Mouse (Mus musculus) brown adipose tissue, adult 24 weeks (tissue): ENCODE results near the gene Mrgprb5. TPM values are rescaled to one million over a fixed set of nuclear protein-coding genes. Genes with fewer than 3 reads are reported as not detected.
"Not testable (repeated sequence)": the region's sequence is repeated elsewhere in the genome, so short reads cannot be mapped to it uniquely, and the experiment has no call there.

Experiments used
- H3K27ac ChIP-seq: fragments of 200-500 bp; replicated peaks from 2 replicates; pipeline ENCODE4 v1.5.1; 2012; ENCODE audit warnings: low read depth, mild to moderate bottlenecking, low read length
- H3K4me1 ChIP-seq: fragments of 200-500 bp; 2 replicates; pipeline ENCODE4 v1.6.1; 2012; ENCODE audit warnings: low read length, mixed read lengths; ENCODE audit not compliant: control insufficient read depth, insufficient read depth, insufficient read length
- H3K4me3 ChIP-seq: fragments of 200-500 bp; 2 replicates; pipeline ENCODE4 v1.5.1; 2012; ENCODE audit warnings: low read depth, mild to moderate bottlenecking, low read length, moderate library complexity; ENCODE audit not compliant: insufficient read depth
- polyA plus RNA-seq: library from polyadenylated mRNA; stranded (reverse); fragments of >200 nt; gene quantifications from 2 replicates; pipeline ENCODE4 v1.2.4, GENCODE M21; 2012; ENCODE audit not compliant: missing spikeins, insufficient read depth, insufficient read length

The Mrgprb5 gene
- polyA plus RNA-seq, result not detected in 2 replicates

DNA sequence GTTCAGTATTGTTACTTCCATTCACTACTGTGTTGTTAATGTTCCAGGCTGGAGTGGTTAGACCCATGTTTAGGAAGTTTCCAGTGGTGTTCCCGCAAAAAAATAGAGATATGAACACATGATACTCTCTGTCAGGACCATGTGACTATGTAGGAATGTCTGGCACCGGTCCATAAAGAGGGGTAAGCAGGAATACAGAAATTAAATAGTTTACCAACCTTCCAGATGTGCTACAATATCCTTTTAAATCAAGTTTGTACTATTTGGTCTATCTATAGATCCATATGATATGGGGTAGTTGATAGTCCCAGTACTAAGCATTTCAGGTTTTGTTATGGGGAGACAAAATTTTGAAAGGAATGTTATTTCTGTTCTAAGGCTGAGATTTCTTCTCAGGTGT, at the start of gene Mrgprb5:
TSS of gene Mrgprb5 (minus strand) at position 101 of the 400 bp plus-strand sequence.
- no peak within 1 kb of the TSS for H3K27ac ChIP-seq
- H3K4me3 ChIP-seq, result no peak within 1 kb of the TSS
- no peaks in the 10 kb centered on the region for H3K4me1 ChIP-seq

DNA sequence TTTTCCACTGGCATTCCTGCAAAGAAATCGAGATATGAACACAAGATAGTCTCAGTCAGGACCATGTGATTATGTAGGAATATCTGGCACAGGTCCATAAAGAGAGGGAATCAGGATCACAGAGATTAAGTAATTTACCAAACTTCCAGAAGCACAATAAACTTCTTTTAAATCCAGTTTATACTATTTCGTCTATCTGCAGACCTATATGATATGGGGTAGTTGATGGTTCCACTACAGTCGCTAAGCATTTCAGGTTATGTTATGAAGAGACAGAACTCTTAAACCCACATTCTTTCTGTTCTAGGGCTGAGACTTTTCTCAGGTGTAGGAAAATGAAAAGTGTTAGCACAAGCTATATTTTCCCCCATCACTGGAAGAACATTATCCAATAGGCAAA, 30.4 kb upstream of the Mrgprb5 start, which contains the start of gene Mrgprb4:
TSS of gene Mrgprb4 (minus strand) at position 101 of the 400 bp plus-strand sequence.
- H3K4me1 ChIP-seq, result no peaks in the 10 kb centered on the region
- H3K4me3 ChIP-seq, result no peak within 1 kb of the TSS
- H3K27ac ChIP-seq, result no peak within 1 kb of the TSS

DNA sequence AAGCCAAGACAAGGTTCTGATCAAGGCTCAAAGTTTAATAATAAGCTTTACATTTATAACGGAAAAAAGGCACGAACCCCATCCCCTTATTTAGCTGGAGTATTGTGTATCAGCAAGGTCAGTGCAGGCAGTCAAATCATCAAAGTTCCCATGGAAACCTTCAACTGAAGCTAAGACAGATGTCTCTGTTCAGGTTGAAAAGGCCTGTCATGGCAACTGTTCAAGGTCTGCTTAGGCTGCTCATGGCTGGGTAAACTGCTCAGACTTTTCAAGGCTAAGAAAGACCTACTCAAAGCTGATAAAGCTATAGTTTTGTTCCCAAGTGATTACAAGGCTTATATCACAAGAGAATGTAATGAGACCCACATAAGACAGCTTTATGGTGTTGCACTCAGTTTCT, 1.3 kb downstream of the Mrgprb5 start:
- H3K4me3 ChIP-seq, result no peak overlapping the region
- H3K27ac ChIP-seq, result no peak overlapping the region
- H3K4me1 ChIP-seq, result no peaks in the 10 kb centered on the region

DNA sequence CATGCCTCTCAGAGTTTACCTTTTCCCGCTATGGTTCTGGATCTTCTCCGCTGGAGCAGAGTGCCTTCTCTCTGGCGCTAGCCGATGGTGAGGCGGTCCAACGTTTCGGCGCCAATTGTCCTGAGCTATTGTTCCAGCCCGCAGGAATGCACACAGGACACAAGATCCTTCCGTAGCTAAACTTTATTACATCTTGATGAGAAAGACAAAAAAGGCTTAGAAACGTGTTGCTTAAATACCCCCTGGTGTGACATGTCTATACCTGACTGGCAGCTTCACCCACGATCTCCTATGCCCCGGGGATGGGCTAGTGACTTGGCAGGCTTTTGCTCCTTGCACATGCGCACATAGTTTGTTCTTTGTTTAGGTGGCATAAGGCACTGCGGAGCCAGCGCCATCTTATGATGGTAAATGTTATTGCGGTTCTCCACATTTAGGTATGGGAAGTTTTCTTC, 30.5 kb downstream of the Mrgprb5 start:
- no peaks in the 10 kb centered on the region for H3K4me1 ChIP-seq
- H3K4me3 ChIP-seq, result peak overlapping the region; percentile 67
- no peak overlapping the region for H3K27ac ChIP-seq

DNA sequence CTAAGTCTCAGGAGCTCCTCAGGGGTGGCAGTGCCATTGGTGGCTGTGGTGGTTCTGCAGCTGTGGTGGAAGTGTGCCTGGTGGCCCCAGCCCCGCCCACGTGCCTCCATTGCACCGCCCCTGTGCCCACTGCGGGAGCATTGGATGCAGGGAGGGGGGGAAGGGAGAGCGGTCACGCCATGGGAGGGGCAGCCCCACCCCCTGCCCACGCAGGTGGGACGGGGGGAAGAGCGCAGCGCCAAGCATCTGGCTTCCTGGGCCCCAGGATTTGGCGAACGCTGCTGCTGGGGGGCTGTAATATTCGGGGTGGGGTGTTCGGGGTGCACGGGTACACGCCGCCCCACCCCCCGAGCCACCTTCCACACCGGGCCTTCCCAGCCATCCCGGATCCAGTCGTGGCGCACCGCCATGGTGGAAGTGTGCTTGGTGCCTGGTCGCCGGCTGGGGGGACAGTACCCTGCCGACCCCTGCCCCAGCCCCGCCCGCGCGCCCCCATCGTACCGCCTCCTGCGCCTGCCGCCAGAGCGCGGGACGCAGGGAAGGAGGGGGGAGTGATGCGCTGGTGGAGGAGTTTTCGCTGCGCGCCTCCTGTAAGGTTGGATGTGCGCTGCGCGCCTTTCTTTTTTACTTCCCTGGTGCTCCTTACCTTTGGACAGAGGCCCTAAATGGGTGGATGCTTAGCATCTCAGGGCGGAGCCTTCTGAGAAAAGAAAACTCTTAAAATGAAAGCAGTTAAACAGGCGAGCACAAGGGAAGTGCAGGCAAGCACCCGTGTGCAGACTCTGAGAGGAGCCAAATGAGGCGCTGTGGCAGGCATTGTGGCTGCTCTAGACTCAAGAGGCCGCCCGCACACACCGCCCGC, 31.4 kb downstream of the Mrgprb5 start:
- H3K4me3 ChIP-seq, result peak overlapping the region; percentile 67
- H3K4me1 ChIP-seq, result no peaks in the 10 kb centered on the region
- H3K27ac ChIP-seq, result no peak overlapping the region

DNA sequence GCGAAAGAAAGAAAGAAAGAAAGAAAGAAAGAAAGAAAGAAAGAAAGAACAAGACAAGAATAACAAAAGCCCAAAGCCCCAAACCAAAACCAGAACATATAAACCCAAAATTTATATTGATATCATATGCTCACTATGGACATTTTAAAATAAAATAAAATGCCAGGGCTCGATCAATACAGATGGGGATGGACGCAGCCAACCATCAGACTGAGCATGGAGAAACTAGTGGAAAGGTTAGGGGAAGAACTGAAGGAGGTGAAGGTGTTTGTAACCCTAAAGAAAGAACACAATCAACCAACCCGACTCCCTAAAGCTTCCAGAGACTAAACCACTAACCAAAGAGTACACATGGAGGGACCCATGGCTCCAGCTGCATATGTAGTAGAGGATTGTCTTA, 36.1 kb downstream of the Mrgprb5 start:
- H3K4me1 ChIP-seq, result no peaks in the 10 kb centered on the region
- H3K4me3 ChIP-seq, result no peak overlapping the region
- no peak overlapping the region for H3K27ac ChIP-seq

DNA sequence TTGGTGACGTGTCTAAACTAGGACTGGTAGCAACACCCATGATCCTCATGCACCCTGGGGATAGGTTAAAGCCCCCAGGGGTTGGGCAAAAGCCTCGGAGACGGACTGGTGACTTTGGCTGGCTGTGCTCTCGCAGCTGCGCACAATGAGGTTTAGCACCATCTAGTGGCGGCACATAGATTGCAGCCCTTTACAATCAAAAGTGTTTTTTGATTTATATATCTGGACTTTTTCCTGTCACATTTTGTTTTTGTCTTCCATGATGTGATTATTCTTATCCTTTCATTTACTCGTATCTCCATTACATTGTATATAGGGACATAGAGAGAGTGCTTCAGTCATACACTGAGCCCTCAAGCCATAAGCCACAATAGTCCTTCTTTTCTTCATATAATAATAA, 36.6 kb downstream of the Mrgprb5 start:
- not testable (repeated sequence) for H3K27ac ChIP-seq, H3K4me1 ChIP-seq, H3K4me3 ChIP-seq

DNA sequence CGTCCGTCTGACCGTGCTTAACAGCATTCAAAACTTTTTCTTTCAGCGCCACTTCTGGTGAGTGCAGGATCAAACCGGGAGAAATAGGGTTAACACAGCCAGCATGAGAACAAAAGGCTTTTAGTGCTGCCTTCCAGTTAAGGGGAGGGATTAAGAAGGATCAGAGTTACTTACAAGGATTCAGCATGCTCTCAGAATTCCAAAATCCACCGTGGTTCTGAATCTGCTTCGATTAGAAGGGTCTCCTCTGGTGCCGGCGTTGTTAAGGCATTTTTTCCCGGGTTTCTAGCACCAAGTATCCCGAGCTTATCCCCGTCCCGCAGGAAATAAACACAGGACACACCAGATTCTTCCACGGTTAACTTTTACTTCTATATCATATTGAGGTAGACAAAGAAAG, 37.0 kb downstream of the Mrgprb5 start:
- H3K27ac ChIP-seq, result not testable (repeated sequence)

DNA sequence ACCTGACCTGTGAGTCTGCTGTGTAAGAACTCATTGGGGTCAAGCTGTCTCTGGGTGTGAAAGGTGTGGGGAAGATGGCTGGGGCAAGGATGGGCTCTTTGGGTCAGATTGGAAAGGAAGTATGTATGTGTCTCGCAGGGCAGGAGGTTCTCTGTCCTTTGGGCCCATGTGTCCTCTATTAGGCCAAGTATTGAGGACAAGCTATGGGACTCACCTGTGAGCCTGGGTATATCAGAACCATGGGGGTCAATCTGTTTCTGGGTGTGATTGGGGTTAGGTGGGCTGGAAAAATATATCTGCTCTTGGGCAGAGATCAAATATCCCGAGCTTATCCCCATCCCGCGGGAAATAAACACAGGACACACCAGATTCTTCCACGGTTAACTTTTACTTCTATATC, 45.0 kb downstream of the Mrgprb5 start:
- no peak overlapping the region for H3K4me3 ChIP-seq
- no peaks in the 10 kb centered on the region for H3K4me1 ChIP-seq
- H3K27ac ChIP-seq, result no peak overlapping the region

More for the DNA sequence above, 37.0 kb downstream of the Mrgprb5 start:
- peak overlapping the region; percentile 49 for H3K4me3 ChIP-seq
- H3K4me1 ChIP-seq, result not testable (repeated sequence)

Other genes starting within 250 kb of the Mrgprb5 start
- not detected in 2 replicates for gene Mrgpra4, start 186.9 kb downstream of the Mrgprb5 start, polyA plus RNA-seq
- gene Mrgprx1, start 141.4 kb downstream of the Mrgprb5 start, polyA plus RNA-seq, result not detected in 2 replicates
- not detected in 2 replicates for gene Mrgprb4, start 30.3 kb upstream of the Mrgprb5 start, polyA plus RNA-seq
- not detected in 2 replicates for gene Mrgprb8, start 219.5 kb upstream of the Mrgprb5 start, polyA plus RNA-seq